Mouse (Mus musculus): Measurements from ENCODE around the gene Proser2.

The Proser2 gene

GRCm38 (mm10) chr2:6074891-6075529, 55.0 kb downstream of the Proser2 start:
- DNase-seq (ENCODE audit: low read depth in 1 of 2, low spot score in 2 of 2) = no peak

GRCm38 (mm10) chr2:6072685-6073260, 57.2 kb downstream of the Proser2 start:
- no peak for DNase-seq (ENCODE audit: low read depth in 1 of 2, low spot score in 2 of 2)

GRCm38 (mm10) chr2:6071598-6072440, 58.2 kb downstream of the Proser2 start:
- no peak for DNase-seq (ENCODE audit: low read depth in 1 of 2, low spot score in 2 of 2)

GRCm38 (mm10) chr2:6070925-6071324, 59.1 kb downstream of the Proser2 start:
- no peak for DNase-seq (ENCODE audit: low read depth in 1 of 2, low spot score in 2 of 2)

GRCm38 (mm10) chr2:6067341-6067740, 62.7 kb downstream of the Proser2 start:
- DNase-seq (ENCODE audit: low read depth in 1 of 2, low spot score in 2 of 2) = no peak

- DNase-seq (ENCODE audit: low read depth in 1 of 2, low spot score in 2 of 2) = no peak
Measured at GRCm38 (mm10) chr2:6060071-6060804, 69.8 kb downstream of the Proser2 start.

- no peak for DNase-seq (ENCODE audit: low read depth in 1 of 2, low spot score in 2 of 2)
Measured at GRCm38 (mm10) chr2:6059291-6059690, 70.7 kb downstream of the Proser2 start.

GRCm38 (mm10) chr2:6056518-6056917, 73.5 kb downstream of the Proser2 start:
- no peak for DNase-seq (ENCODE audit: low read depth in 1 of 2, low spot score in 2 of 2)

- no peak for DNase-seq (ENCODE audit: low read depth in 1 of 2, low spot score in 2 of 2)
Measured at GRCm38 (mm10) chr2:6055466-6055865, 74.5 kb downstream of the Proser2 start.

GRCm38 (mm10) chr2:6049018-6049417, 81.0 kb downstream of the Proser2 start:
- no peak for DNase-seq (ENCODE audit: low read depth in 1 of 2, low spot score in 2 of 2)

GRCm38 (mm10) chr2:6048570-6048969, 81.4 kb downstream of the Proser2 start:
- DNase-seq (ENCODE audit: low read depth in 1 of 2, low spot score in 2 of 2) = no peak
